Mouse (Mus musculus): ENCODE measurements at regions not wholly inside any gene's neighbourhood (a gene's known extent, or its start where the extent isn't known, plus 50 kb on each side); places are given as distances from the start of the nearest gene placed in this dataset.
A peak's percentile ranks its signal among the peaks of the same experiment; 100 is the strongest.

DNA sequence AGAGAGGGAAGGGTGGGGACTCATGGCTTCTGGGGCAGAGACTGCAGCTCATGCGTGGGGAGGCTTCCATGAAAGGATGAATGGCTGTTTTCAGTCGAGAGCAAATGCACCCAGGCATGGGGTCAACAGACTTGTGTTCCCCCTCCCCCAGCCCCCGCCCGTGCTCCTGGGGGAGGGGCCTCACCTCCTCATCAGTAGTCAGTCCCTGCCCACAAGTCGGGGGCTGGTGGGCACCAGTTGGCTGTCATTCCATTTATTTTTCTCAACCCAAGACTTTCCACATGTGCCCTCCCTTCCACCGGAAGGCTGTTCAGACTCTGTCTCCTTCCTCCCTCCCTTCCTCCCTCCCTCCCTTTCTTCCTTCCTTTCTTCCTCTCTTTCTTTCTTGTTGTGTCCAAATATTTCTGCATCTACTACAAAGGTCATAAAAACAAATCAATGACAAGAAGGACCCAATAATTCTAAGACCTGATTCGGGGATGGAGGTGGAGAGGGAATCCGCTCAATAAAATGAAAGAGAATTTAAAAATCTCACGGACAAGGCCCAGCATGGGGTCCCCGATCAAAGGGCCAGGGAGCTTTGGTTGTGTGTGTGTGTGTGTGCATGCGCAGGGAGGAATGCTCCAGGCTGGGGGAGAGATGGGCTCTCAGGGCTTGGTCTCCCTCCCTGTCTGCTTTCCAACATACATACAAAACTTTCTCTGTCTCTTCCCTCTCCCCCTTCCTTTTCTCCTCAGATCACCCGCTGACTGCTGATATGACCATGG lies 57.7 kb downstream of the Rpl14 start:
- DNase-seq (ENCODE audit: low spot score), result no peak

DNA sequence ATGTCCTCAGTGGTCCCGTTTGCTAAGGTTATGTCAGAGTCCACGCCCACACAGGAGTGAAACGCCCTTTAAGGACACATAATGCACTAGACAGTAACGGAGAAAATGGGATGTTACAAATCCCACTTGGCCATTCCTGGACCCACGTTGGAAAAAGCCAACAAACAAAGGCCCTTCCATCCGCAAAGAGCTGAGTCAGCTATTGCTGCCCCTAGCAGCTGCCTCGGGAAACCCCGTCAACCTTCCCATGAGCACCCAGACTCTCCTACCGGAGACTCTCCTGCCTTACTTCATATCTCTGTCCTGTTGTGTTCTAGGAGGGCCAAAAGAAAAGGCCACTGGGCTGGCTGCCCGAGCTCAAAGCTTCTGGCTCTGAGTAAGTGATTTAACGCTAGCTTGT lies 58.4 kb downstream of the Rpl14 start:
- no peak for DNase-seq (ENCODE audit: low spot score)

DNA sequence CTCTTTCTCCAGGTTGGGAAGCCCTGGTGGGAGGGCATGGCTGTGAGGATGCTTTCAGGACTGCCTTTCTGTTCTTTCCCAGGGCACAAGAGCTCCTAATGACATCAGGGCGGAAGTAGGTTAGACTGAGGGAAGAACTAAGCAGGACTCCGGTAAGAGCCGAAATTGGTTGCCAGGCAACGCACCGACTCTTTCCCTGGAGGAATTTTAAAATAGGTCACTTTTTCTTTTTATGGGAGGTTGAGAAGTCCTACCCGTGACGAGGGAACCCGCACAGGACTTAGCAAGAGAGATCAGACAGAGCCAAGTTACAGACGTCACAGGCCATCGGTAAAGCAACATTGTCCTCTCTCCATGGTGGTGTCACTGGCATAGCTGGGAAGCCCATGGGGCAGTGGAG lies 61.6 kb downstream of the Rpl14 start:
- no peak for DNase-seq (ENCODE audit: low spot score)

- no peak for DNase-seq (ENCODE audit: low spot score)
These were observed 71.4 kb downstream of the Rpl14 start for GRCm38 (mm10) chr9:120642656-120643055.

DNA sequence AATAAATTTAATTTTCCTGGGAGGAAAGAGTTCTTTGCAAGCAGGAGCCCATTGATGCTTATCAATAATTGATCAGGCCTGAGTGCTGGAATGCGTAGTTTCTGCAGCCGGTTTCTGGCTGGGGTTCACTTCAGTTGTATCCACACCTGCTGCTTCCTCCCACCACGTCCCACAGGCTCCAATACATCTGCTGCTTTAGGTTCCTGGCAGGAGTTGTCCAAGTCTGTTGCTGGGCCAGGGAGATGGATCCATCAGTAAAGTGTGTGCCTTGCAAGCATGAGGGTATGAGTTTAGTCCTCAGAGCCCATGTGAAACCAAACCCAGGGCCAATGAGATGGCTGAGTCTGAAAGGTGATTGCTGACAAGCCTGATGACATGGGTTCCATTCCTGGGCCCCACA lies 72.1 kb downstream of the Rpl14 start:
- no peak for DNase-seq (ENCODE audit: low spot score)

GRCm38 (mm10) chr9:120645776-120646175 lies 74.5 kb downstream of the Rpl14 start:
- no peak for DNase-seq (ENCODE audit: low spot score)

- DNase-seq (ENCODE audit: low spot score), result no peak
These were observed 75.8 kb downstream of the Rpl14 start for GRCm38 (mm10) chr9:120646806-120647667.

GRCm38 (mm10) chr9:120647668-120647955 lies 76.4 kb downstream of the Rpl14 start:
- DNase-seq (ENCODE audit: low spot score), result no peak

DNA sequence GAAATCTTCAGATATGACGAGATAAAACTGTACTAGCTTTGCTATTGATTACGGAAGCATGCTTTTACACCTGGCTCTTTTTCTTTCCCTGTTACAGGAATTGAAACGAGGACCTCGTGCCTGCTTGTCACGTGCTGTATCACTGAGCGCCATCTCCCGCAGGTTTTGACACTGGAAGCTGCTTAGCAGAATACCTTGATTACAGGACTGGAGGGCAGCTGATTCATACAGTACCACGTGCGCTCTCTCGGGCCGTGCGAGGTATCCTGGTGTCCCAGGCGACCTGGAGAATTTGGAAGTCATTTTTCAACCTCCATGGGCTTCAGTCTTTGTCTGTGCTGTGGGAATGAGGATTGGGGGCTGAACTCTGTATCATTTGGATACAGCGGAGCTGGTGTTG lies 81.5 kb downstream of the Rpl14 start:
- no peak for DNase-seq (ENCODE audit: low spot score)

GRCm38 (mm10) chr9:120653170-120653569 lies 81.9 kb downstream of the Rpl14 start:
- DNase-seq (ENCODE audit: low spot score), result no peak

DNA sequence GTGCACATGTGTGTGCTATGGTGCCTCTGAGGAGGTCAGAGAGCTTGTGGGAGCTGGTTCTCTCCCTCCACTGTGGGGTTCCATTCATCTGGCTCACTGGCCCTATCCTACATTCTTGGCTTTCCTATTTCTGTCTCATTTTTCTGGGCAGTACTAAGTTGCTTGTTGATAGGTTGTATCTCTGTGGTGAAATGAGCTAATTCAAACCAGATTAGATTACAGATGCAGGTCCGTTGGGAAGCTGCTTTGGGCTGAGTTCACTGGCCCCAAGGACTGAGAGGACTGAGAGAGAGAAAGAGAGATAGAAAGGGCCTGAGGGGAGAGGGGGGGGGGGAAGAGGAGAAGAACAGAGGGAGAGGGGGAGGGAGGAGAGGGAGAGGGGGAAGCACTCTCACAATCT lies 83.5 kb downstream of the Rpl14 start:
- no peak for DNase-seq (ENCODE audit: low spot score)

GRCm38 (mm10) chr9:120656976-120657375 lies 85.7 kb downstream of the Rpl14 start:
- peak; percentile 15 for DNase-seq (ENCODE audit: low spot score)

GRCm38 (mm10) chr9:120657786-120658185 lies 86.5 kb downstream of the Rpl14 start:
- DNase-seq (ENCODE audit: low spot score), result no peak

- DNase-seq (ENCODE audit: low spot score), result no peak
These were observed 87.3 kb downstream of the Rpl14 start for GRCm38 (mm10) chr9:120658576-120658975.

DNA sequence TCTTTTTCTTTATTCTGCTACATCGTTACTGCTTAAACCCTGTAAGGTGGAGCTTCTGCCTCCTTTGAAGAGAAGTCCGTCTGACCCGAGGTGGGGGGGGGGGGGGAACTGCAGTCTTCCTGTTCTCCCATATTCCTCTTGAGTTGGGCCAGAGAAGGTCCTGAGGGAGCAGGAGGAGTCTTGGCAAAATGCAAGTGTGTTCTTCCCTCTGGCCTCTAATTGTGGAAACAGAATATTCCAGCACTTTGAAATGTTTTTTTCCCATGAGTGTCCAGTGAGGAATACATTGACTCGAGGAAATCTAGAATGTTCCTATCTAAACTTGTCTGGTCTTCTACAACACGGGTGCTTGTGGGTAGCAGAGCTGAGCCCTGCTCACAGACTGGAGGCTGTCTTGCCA lies 90.0 kb downstream of the Rpl14 start:
- DNase-seq (ENCODE audit: low spot score), result no peak

- no peak for DNase-seq (ENCODE audit: low spot score)
These were observed 90.5 kb downstream of the Rpl14 start for GRCm38 (mm10) chr9:120661641-120662227.

- DNase-seq (ENCODE audit: low spot score), result no peak
These were observed 91.9 kb downstream of the Rpl14 start for GRCm38 (mm10) chr9:120663181-120663580.

GRCm38 (mm10) chr9:120664086-120664485 lies 92.8 kb downstream of the Rpl14 start:
- no peak for DNase-seq (ENCODE audit: low spot score)

- DNase-seq (ENCODE audit: low spot score), result no peak
These were observed 101.2 kb downstream of the Rpl14 start for GRCm38 (mm10) chr9:120672452-120672851.

- no peak for DNase-seq (ENCODE audit: low spot score)
These were observed 103.6 kb downstream of the Rpl14 start for GRCm38 (mm10) chr9:120674855-120675254.

GRCm38 (mm10) chr9:120675371-120676150 lies 104.3 kb downstream of the Rpl14 start:
- DNase-seq (ENCODE audit: low spot score), result peak; percentile 12

DNA sequence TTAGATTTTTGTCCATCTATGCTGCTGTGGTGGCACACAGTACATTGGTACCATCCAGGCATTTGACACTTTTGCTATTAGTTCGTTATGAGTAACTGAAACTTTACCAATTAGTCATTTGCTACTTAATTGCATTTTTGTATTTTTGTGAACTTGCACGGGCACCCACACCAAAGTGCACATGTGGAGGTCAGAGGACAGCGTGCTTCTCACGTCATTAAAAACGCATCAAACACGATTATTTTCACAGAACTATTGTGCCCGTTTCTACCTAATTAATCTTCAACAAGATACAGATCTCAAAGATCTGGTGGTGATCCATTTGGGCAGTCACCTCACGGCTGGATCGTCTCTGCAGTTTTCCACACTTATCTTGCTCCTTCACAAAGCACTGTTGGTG lies 105.1 kb downstream of the Rpl14 start:
- DNase-seq (ENCODE audit: low spot score), result no peak

Data from ovary, postnatal 36 days (tissue).